Comparison of ENCODE assay signal across 25 mouse cellular contexts in genomic region chr1:74962853-74963227, GRCm38 (mm10). TPM values are rescaled to one million over a fixed set of nuclear protein-coding genes. Genes with fewer than 3 reads are reported as not detected.
DNase-seq lines count a peak whose midpoint lies in the region; ATAC-seq and TF ChIP-seq lines count a peak whose summit lies in the region.
"Had no signal": no experiment of that assay in that cellular context is flagged by ENCODE, and none has a peak within 500 bp of the region (broad histone marks: within the 10 kb centered on the region; RNA-seq: fewer than 3 reads in every experiment).

No protein-coding gene starts in this region.

- no peak for TF ChIP-seq POLR2A in kidney, adult 2 months (IDR thresholded peaks at IDR 0.05; ENCODE audit: low read depth, low read length)
- no peak; the same call in 1 of the 2 replicates for TF ChIP-seq POLR2A in small intestine, adult 2 months (IDR thresholded peaks at IDR 0.05; ENCODE audit: low read depth, low read length)

- H3K4me1 ChIP-seq in kidney, adult 2 months (ENCODE audit: control insufficient read depth, insufficient read depth, low read length) = peaks cover 18% of the 10 kb centered on the region
- peaks cover 13% of the 10 kb centered on the region for H3K4me1 ChIP-seq in kidney, embryonic 15.5 days
- H3K4me1 ChIP-seq in intestine, embryonic 14.5 days (replicated peaks; ENCODE audit: control insufficient read depth, insufficient read depth, low read length) = peaks cover 12% of the 10 kb centered on the region
- 0 out of 2 replicates have a peak, but pooled peaks cover 9% of the 10 kb centered on the region for H3K4me1 ChIP-seq in liver, embryonic 12.5 days
- H3K4me1 ChIP-seq in small intestine, adult 2 months (ENCODE audit: control insufficient read depth, insufficient read depth, insufficient read length, low read length) = peaks cover 34% of the 10 kb centered on the region

- no peak overlapping the region for H3K4me3 ChIP-seq in kidney, adult 2 months (ENCODE audit: insufficient read depth, low read depth, low read length)
- H3K4me3 ChIP-seq in kidney, embryonic 15.5 days (replicated peaks) = no peak overlapping the region
- H3K4me3 ChIP-seq in intestine, embryonic 14.5 days (ENCODE audit: low read depth, low read length) = no peak overlapping the region
- no peak overlapping the region for H3K4me3 ChIP-seq in liver, embryonic 12.5 days
- H3K4me3 ChIP-seq in small intestine, adult 2 months (ENCODE audit: low read depth, low read length) = no peak overlapping the region
- H3K4me3 ChIP-seq: embryonic facial prominence, embryonic 15.5 days; forebrain, embryonic 15.5 days; heart, adult 2 months; heart, embryonic 15.5 days; hindbrain, embryonic 13.5 days; limb, embryonic 13.5 days; lung, embryonic 15.5 days had no signal

- no peak overlapping the region for H3K27ac ChIP-seq in kidney, adult 2 months (ENCODE audit: insufficient read depth, low read depth, low read length)
- no peak overlapping the region for H3K27ac ChIP-seq in kidney, embryonic 15.5 days
- peak overlapping the region; percentile 69 for H3K27ac ChIP-seq in intestine, embryonic 14.5 days (ENCODE audit: low read depth)
- 0 out of 2 replicates have a peak overlapping the region, but pooled peaks have one; percentile 16 for H3K27ac ChIP-seq in liver, embryonic 12.5 days
- H3K27ac ChIP-seq in small intestine, adult 2 months (ENCODE audit: insufficient read depth, low read depth, low read length) = peak overlapping the region; percentile 99
- H3K27ac ChIP-seq: embryonic facial prominence, embryonic 15.5 days; forebrain, embryonic 15.5 days; heart, adult 2 months; heart, embryonic 15.5 days; hindbrain, embryonic 13.5 days; limb, embryonic 13.5 days; lung, embryonic 15.5 days had no signal

- ATAC-seq in kidney, embryonic 15.5 days (replicated peaks; ENCODE audit: low FRiP score) = no peak
- ATAC-seq in intestine, embryonic 14.5 days (replicated peaks; ENCODE audit: low FRiP score, low TSS enrichment, low read depth) = peak; percentile 36; the same call in 1 of the 2 replicates
- no peak for ATAC-seq in liver, embryonic 12.5 days
- no peak for ATAC-seq in activated CD4-positive, CD25-positive, alpha-beta regulatory T cell, adult 4 months
- ATAC-seq: CD4-positive, CD25-positive, alpha-beta regulatory T cell, adult 4 months; forebrain, embryonic 15.5 days had no signal

- no peaks in the 10 kb centered on the region for H3K9me3 ChIP-seq in kidney, embryonic 15.5 days (replicated peaks)
- no peaks in the 10 kb centered on the region for H3K9me3 ChIP-seq in intestine, embryonic 14.5 days (ENCODE audit: control insufficient read depth, low read length)
- H3K9me3 ChIP-seq in liver, embryonic 12.5 days (replicated peaks) = no peaks in the 10 kb centered on the region
- H3K9me3 ChIP-seq: embryonic facial prominence, embryonic 15.5 days; forebrain, embryonic 15.5 days; heart, embryonic 15.5 days; hindbrain, embryonic 13.5 days; limb, embryonic 13.5 days; lung, embryonic 15.5 days had no signal

- no peak for TF ChIP-seq CTCF in kidney, adult 2 months (conservative IDR thresholded peaks at IDR 0.05; ENCODE audit: insufficient read depth, insufficient read length, low read depth, low read length)
- TF ChIP-seq CTCF in small intestine, adult 2 months (IDR thresholded peaks at IDR 0.05; ENCODE audit: extremely low read depth, insufficient read length, insufficient replicate concordance, low read depth, low read length) = no peak

- DNase-seq in kidney, adult 2 months = peak; percentile 76
- no peak for DNase-seq in intestine, embryonic 14.5 days (ENCODE audit: low spot score)
- DNase-seq in layer of hippocampus, adult 11-12 months (ENCODE audit: low spot score) = no peak
- no peak for DNase-seq in lung, postnatal 36 days
- DNase-seq: adrenal gland, postnatal 36 days; cerebellum, adult 9-10 months; gastrocnemius, postnatal 25 days; heart, adult 2 months; heart, postnatal 36 days; lung, postnatal 4 days; midbrain, embryonic 14.5 days; retina, postnatal 1 day; thymus, postnatal 25 days had no signal

- H3K27me3 ChIP-seq in kidney, adult 2 months (replicated peaks; ENCODE audit: control insufficient read depth, insufficient read depth, low read length) = no peaks in the 10 kb centered on the region
- H3K27me3 ChIP-seq in kidney, embryonic 15.5 days = peaks cover 30% of the 10 kb centered on the region
- 0 out of 2 replicates have a peak, but pooled peaks cover 1% of the 10 kb centered on the region for H3K27me3 ChIP-seq in intestine, embryonic 14.5 days (replicated peaks; ENCODE audit: control insufficient read depth, insufficient read depth, low read length)
- H3K27me3 ChIP-seq in liver, embryonic 12.5 days (replicated peaks) = peaks cover 18% of the 10 kb centered on the region
- H3K27me3 ChIP-seq in small intestine, adult 2 months (ENCODE audit: control insufficient read depth, insufficient read depth, low read length) = no peaks in the 10 kb centered on the region
- H3K27me3 ChIP-seq: forebrain, embryonic 15.5 days had no signal

- H3K36me3 ChIP-seq in kidney, adult 2 months (ENCODE audit: control insufficient read depth, insufficient read depth, low read length) = no peaks in the 10 kb centered on the region
- no peaks in the 10 kb centered on the region for H3K36me3 ChIP-seq in kidney, embryonic 15.5 days
- no peaks in the 10 kb centered on the region for H3K36me3 ChIP-seq in intestine, embryonic 14.5 days (ENCODE audit: control insufficient read depth, insufficient read depth, low read length)
- H3K36me3 ChIP-seq in liver, embryonic 12.5 days = no peaks in the 10 kb centered on the region
- H3K36me3 ChIP-seq in small intestine, adult 2 months (ENCODE audit: control insufficient read depth, insufficient read depth, low read length) = no peaks in the 10 kb centered on the region
- H3K36me3 ChIP-seq: embryonic facial prominence, embryonic 15.5 days; forebrain, embryonic 15.5 days; heart, embryonic 15.5 days; hindbrain, embryonic 13.5 days; limb, embryonic 13.5 days; lung, embryonic 15.5 days had no signal

- WGBS in kidney, adult 2 months = 50% methylated on average over 5 of the region's 5 CpGs
- 84% methylated on average over 5 of the region's 5 CpGs for WGBS in kidney, embryonic 15.5 days
- 69% methylated on average over 5 of the region's 5 CpGs for WGBS in intestine, embryonic 14.5 days
- 69% methylated on average over 5 of the region's 5 CpGs for WGBS in liver, embryonic 12.5 days (ENCODE audit: insufficient replicate concordance)
- 27% methylated on average over 5 of the region's 5 CpGs for WGBS in small intestine, adult 2 months

- no peak overlapping the region for H3K9ac ChIP-seq in kidney, embryonic 15.5 days
- H3K9ac ChIP-seq in intestine, embryonic 14.5 days (ENCODE audit: low read length) = no peak overlapping the region; the same call in 1 of the 2 replicates
- no peak overlapping the region for H3K9ac ChIP-seq in liver, embryonic 12.5 days
- H3K9ac ChIP-seq: embryonic facial prominence, embryonic 15.5 days; forebrain, embryonic 15.5 days; heart, embryonic 15.5 days; hindbrain, embryonic 13.5 days; limb, embryonic 13.5 days; lung, embryonic 15.5 days had no signal

- no peak overlapping the region for H3K4me2 ChIP-seq in kidney, embryonic 15.5 days
- peak overlapping the region; percentile 33 for H3K4me2 ChIP-seq in intestine, embryonic 14.5 days (ENCODE audit: low read length)
- no peak overlapping the region for H3K4me2 ChIP-seq in liver, embryonic 12.5 days
- H3K4me2 ChIP-seq: embryonic facial prominence, embryonic 15.5 days; forebrain, embryonic 15.5 days; heart, embryonic 15.5 days; hindbrain, embryonic 13.5 days; limb, embryonic 13.5 days; lung, embryonic 15.5 days had no signal

RNA-seq across cellular contexts. Expression of gene Ihh, which starts 11.4 kb away (rescaled TPM):
- 30.3 and 43.5 TPM in 2 replicates for polyA plus RNA-seq in kidney, adult 2 months (2012; rRNA removed)
- 2.2 and 2.9 TPM in 2 replicates for polyA plus RNA-seq in kidney, embryonic 15.5 days (2015; fragmentation: Nextera tagmentation; extraction: Ambion mirVana)
- 28.8 and 33.7 TPM in 2 replicates for polyA plus RNA-seq in intestine, embryonic 14.5 days (2014; fragmentation: Nextera tagmentation; extraction: Ambion mirVana)
- polyA plus RNA-seq in liver, embryonic 12.5 days (2016; fragmentation: Nextera tagmentation; extraction: Ambion mirVana) = 2.9 and 3.0 TPM in 2 replicates
- polyA plus RNA-seq in small intestine, adult 2 months (2012; rRNA removed) = 67.5 and 198 TPM in 2 replicates
- not detected for polyA plus RNA-seq in activated CD4-positive, CD25-positive, alpha-beta regulatory T cell, adult 4 months (2017; shearing (Covaris generic))
- polyA plus RNA-seq: CD4-positive, CD25-positive, alpha-beta regulatory T cell, adult 4 months; neural tube, embryonic 11.5 days had no signal

RNA-seq across cellular contexts. Expression of gene Cfap65, which starts 27.4 kb away (rescaled TPM):
- polyA plus RNA-seq in kidney, adult 2 months (2012; rRNA removed) = 1.6 and 2.4 TPM in 2 replicates
- polyA plus RNA-seq in kidney, embryonic 15.5 days (2015; fragmentation: Nextera tagmentation; extraction: Ambion mirVana) = 0.03 TPM in 1 of 2 replicates, not detected in the other
- polyA plus RNA-seq in intestine, embryonic 14.5 days (2014; fragmentation: Nextera tagmentation; extraction: Ambion mirVana) = 0.15 and 0.27 TPM in 2 replicates
- not detected in 2 replicates for polyA plus RNA-seq in liver, embryonic 12.5 days (2016; fragmentation: Nextera tagmentation; extraction: Ambion mirVana)
- 0.03 and 0.15 TPM in 2 replicates for polyA plus RNA-seq in small intestine, adult 2 months (2012; rRNA removed)
- polyA plus RNA-seq in activated CD4-positive, CD25-positive, alpha-beta regulatory T cell, adult 4 months (2017; shearing (Covaris generic)) = under 1 TPM in 1 of 2 experiments, not detected in 1; 0.07 TPM
- polyA plus RNA-seq: CD4-positive, CD25-positive, alpha-beta regulatory T cell, adult 4 months; heart, embryonic 15.5 days; limb, embryonic 13.5 days had no signal

Comparison
In these comparisons a context has a peak if more than half of its experiments do, and no peak if none do; other contexts are left out.
1. H3K27ac ChIP-seq: peak in intestine, embryonic 14.5 days (single experiment), liver, embryonic 12.5 days (single experiment) and small intestine, adult 2 months (single experiment); none in kidney, adult 2 months (single experiment) and kidney, embryonic 15.5 days (single experiment).